21 mouse cellular contexts compared by ENCODE assay signal in genomic region chr4:8965563-8965962, GRCm38 (mm10).
DNase-seq lines count a peak whose midpoint lies in the region; ATAC-seq and TF ChIP-seq lines count a peak whose summit lies in the region.
"Had no signal": no experiment of that assay in that cellular context is flagged by ENCODE, and none has a peak within 500 bp of the region (broad histone marks: within the 10 kb centered on the region; RNA-seq: fewer than 3 reads in every experiment).

No protein-coding gene starts in this region.

- peaks cover 26% of the 10 kb centered on the region for H3K4me1 ChIP-seq in heart, embryonic 13.5 days
- peaks cover 9% of the 10 kb centered on the region; the same call in 1 of the 2 replicates for H3K4me1 ChIP-seq in heart, embryonic 11.5 days (ENCODE audit: control insufficient read depth, insufficient read depth, low read length)
- no peaks in the 10 kb centered on the region for H3K4me1 ChIP-seq in testis, adult 2 months (ENCODE audit: control insufficient read depth, insufficient read depth, low read length)
- H3K4me1 ChIP-seq in lung, embryonic 16.5 days (replicated peaks; ENCODE audit: control insufficient read depth, insufficient read depth, low read length), result 0 out of 2 replicates have a peak, but pooled peaks cover 2% of the 10 kb centered on the region
- no peaks in the 10 kb centered on the region for H3K4me1 ChIP-seq in intestine, embryonic 16.5 days (ENCODE audit: control insufficient read depth, insufficient read depth, low read length)
- H3K4me1 ChIP-seq: liver, embryonic 15.5 days; stomach, embryonic 15.5 days had no signal

- no peak overlapping the region for H3K4me3 ChIP-seq in heart, embryonic 13.5 days
- H3K4me3 ChIP-seq in heart, embryonic 11.5 days (ENCODE audit: low read depth, low read length), result no peak overlapping the region
- H3K4me3 ChIP-seq in testis, adult 2 months (ENCODE audit: control insufficient read depth, low read depth, low read length), result peak overlapping the region; percentile 75
- no peak overlapping the region for H3K4me3 ChIP-seq in lung, embryonic 16.5 days (ENCODE audit: low read length)
- no peak overlapping the region for H3K4me3 ChIP-seq in intestine, embryonic 16.5 days (ENCODE audit: low read length)
- H3K4me3 ChIP-seq: embryonic facial prominence, embryonic 15.5 days; hindbrain, embryonic 10.5 days; liver, embryonic 15.5 days; stomach, embryonic 15.5 days had no signal

- no peaks in the 10 kb centered on the region; the same call in 1 of the 2 replicates for H3K9me3 ChIP-seq in heart, embryonic 13.5 days
- H3K9me3 ChIP-seq in heart, embryonic 11.5 days (replicated peaks; ENCODE audit: control insufficient read depth, low read length), result no peaks in the 10 kb centered on the region
- no peaks in the 10 kb centered on the region for H3K9me3 ChIP-seq in lung, embryonic 16.5 days (ENCODE audit: control insufficient read depth, low read length)
- H3K9me3 ChIP-seq in intestine, embryonic 16.5 days (ENCODE audit: control insufficient read depth, low read length), result peaks cover 2% of the 10 kb centered on the region; the same call in 1 of the 2 replicates
- H3K9me3 ChIP-seq: embryonic facial prominence, embryonic 15.5 days; hindbrain, embryonic 10.5 days; liver, embryonic 15.5 days; stomach, embryonic 15.5 days had no signal

- no peak overlapping the region for H3K9ac ChIP-seq in heart, embryonic 13.5 days
- H3K9ac ChIP-seq in heart, embryonic 11.5 days (ENCODE audit: low read depth, low read length), result no peak overlapping the region
- no peak overlapping the region for H3K9ac ChIP-seq in lung, embryonic 16.5 days (ENCODE audit: low read length)
- no peak overlapping the region for H3K9ac ChIP-seq in intestine, embryonic 16.5 days (ENCODE audit: low read depth, low read length)
- H3K9ac ChIP-seq: embryonic facial prominence, embryonic 15.5 days; forebrain, postnatal 0 days; liver, embryonic 15.5 days; stomach, embryonic 15.5 days had no signal

- no peak for DNase-seq in testis, postnatal 10 days (ENCODE audit: low spot score)
- DNase-seq in testis, postnatal 14 days (ENCODE audit: low spot score), result peak; percentile 63
- no peak for DNase-seq in frontal cortex, postnatal 36 days (ENCODE audit: low spot score in 2 of 2)
- DNase-seq: cerebellum, adult 18-20 months; cerebellum, postnatal 36 days; forebrain, postnatal 0 days; kidney, adult 11 months; right cerebral cortex, postnatal 25 days; thymus, postnatal 25 days had no signal

- TF ChIP-seq POLR2A in testis, adult 2 months (IDR thresholded peaks at IDR 0.05; ENCODE audit: control insufficient read depth, low read depth, low read length), result peak; percentile 60; the same call in 1 of the 2 replicates

- WGBS in heart, embryonic 13.5 days, result 58% methylated on average over 5 of the region's 5 CpGs
- 69% methylated on average over 5 of the region's 5 CpGs for WGBS in heart, embryonic 11.5 days (ENCODE audit: insufficient replicate concordance)
- WGBS in lung, embryonic 16.5 days, result 79% methylated on average over 5 of the region's 5 CpGs
- WGBS in intestine, embryonic 16.5 days, result 86% methylated on average over 5 of the region's 5 CpGs

- TF ChIP-seq CTCF in testis, adult 2 months (IDR thresholded peaks at IDR 0.05; ENCODE audit: control insufficient read depth, insufficient read depth, insufficient replicate concordance, low read depth, low read length), result no peak

- no peaks in the 10 kb centered on the region for H3K27me3 ChIP-seq in heart, embryonic 13.5 days (replicated peaks)
- H3K27me3 ChIP-seq in heart, embryonic 11.5 days (ENCODE audit: control insufficient read depth, insufficient read depth, low read length), result no peaks in the 10 kb centered on the region
- no peaks in the 10 kb centered on the region for H3K27me3 ChIP-seq in testis, adult 2 months (ENCODE audit: control insufficient read depth, insufficient read depth, low read length)
- no peaks in the 10 kb centered on the region for H3K27me3 ChIP-seq in lung, embryonic 16.5 days (ENCODE audit: control insufficient read depth, insufficient read depth, low read depth, low read length)
- no peaks in the 10 kb centered on the region for H3K27me3 ChIP-seq in intestine, embryonic 16.5 days (replicated peaks; ENCODE audit: control insufficient read depth, insufficient read depth, low read length)
- H3K27me3 ChIP-seq: embryonic facial prominence, embryonic 15.5 days; liver, embryonic 15.5 days; Patski; stomach, embryonic 15.5 days had no signal

- no peaks in the 10 kb centered on the region for H3K36me3 ChIP-seq in heart, embryonic 13.5 days
- H3K36me3 ChIP-seq in heart, embryonic 11.5 days (ENCODE audit: control insufficient read depth, insufficient read depth, low read length), result no peaks in the 10 kb centered on the region
- H3K36me3 ChIP-seq in testis, adult 2 months (ENCODE audit: control insufficient read depth, insufficient read depth, low read length), result no peaks in the 10 kb centered on the region
- no peaks in the 10 kb centered on the region for H3K36me3 ChIP-seq in lung, embryonic 16.5 days (ENCODE audit: control insufficient read depth, insufficient read depth, low read length)
- H3K36me3 ChIP-seq in intestine, embryonic 16.5 days (ENCODE audit: control insufficient read depth, insufficient read depth, low read length), result no peaks in the 10 kb centered on the region
- H3K36me3 ChIP-seq: embryonic facial prominence, embryonic 15.5 days; hindbrain, embryonic 10.5 days; liver, embryonic 15.5 days; stomach, embryonic 15.5 days had no signal

- no peak for ATAC-seq in heart, embryonic 13.5 days (ENCODE audit: extremely low read depth, insufficient number of reproducible peaks, low FRiP score, low TSS enrichment)
- ATAC-seq in heart, embryonic 11.5 days (replicated peaks; ENCODE audit: insufficient number of reproducible peaks, low FRiP score, low TSS enrichment), result no peak; the same call in 1 of the 2 replicates
- 0 out of 2 replicates have a peak, but pooled peaks have one; percentile 31 for ATAC-seq in lung, embryonic 16.5 days (ENCODE audit: low read depth)
- ATAC-seq in intestine, embryonic 16.5 days, result no peak
- ATAC-seq: forebrain, postnatal 0 days; hindbrain, postnatal 0 days; Patski had no signal

- peak overlapping the region; percentile 5 for H3K4me2 ChIP-seq in heart, embryonic 13.5 days
- H3K4me2 ChIP-seq in heart, embryonic 11.5 days, result no peak overlapping the region
- no peak overlapping the region for H3K4me2 ChIP-seq in lung, embryonic 16.5 days (ENCODE audit: low read depth, low read length)
- H3K4me2 ChIP-seq in intestine, embryonic 16.5 days (ENCODE audit: low read depth, low read length), result no peak overlapping the region
- H3K4me2 ChIP-seq: embryonic facial prominence, embryonic 15.5 days; liver, embryonic 15.5 days; midbrain, embryonic 11.5 days; stomach, embryonic 15.5 days had no signal

- no peak overlapping the region for H3K27ac ChIP-seq in heart, embryonic 13.5 days (replicated peaks)
- no peak overlapping the region for H3K27ac ChIP-seq in heart, embryonic 11.5 days (ENCODE audit: low read depth, low read length)
- H3K27ac ChIP-seq in testis, adult 2 months (ENCODE audit: control insufficient read depth, insufficient read depth, low read depth, low read length), result no peak overlapping the region
- H3K27ac ChIP-seq in lung, embryonic 16.5 days (ENCODE audit: low read length), result no peak overlapping the region
- no peak overlapping the region for H3K27ac ChIP-seq in intestine, embryonic 16.5 days (ENCODE audit: low read length)
- H3K27ac ChIP-seq: embryonic facial prominence, embryonic 15.5 days; hindbrain, embryonic 10.5 days; hindbrain, postnatal 0 days; liver, embryonic 15.5 days; stomach, embryonic 15.5 days had no signal
